Mouse (Mus musculus) lung, embryonic 16.5 days (tissue): ENCODE data around the gene Zc3h8. TPM values are rescaled to one million over a fixed set of nuclear protein-coding genes. Genes with fewer than 3 reads are reported as not detected.

Source experiments
- ATAC-seq: fragments of 200-750 bp; cut with Nextera tagmentation; 2 replicates; pipeline ENCODE4 v1.8.0; 2017; ENCODE audit warnings: low read depth, mild to moderate bottlenecking, moderate library complexity
- H3K27ac ChIP-seq: fragments of 300-500 bp; sonication (generic); 2 replicates; pipeline ENCODE4 v1.5.1; 2014; ENCODE audit warnings: mild to moderate bottlenecking, control low read depth, low read length
- H3K27me3 ChIP-seq: fragments of 300-500 bp; sonication (generic); 2 replicates; pipeline ENCODE4 v1.6.1; 2014; ENCODE audit warnings: low read depth, low read length, mixed read lengths; ENCODE audit not compliant: control insufficient read depth, insufficient read depth
- H3K36me3 ChIP-seq: fragments of 300-500 bp; sonication (generic); 2 replicates; pipeline ENCODE4 v1.6.1; 2014; ENCODE audit warnings: low read length; ENCODE audit not compliant: control insufficient read depth, insufficient read depth
- H3K4me1 ChIP-seq: fragments of 300-500 bp; sonication (generic); replicated peaks from 2 replicates; pipeline ENCODE4 v1.6.1; 2014; ENCODE audit warnings: low read length, mixed read lengths; ENCODE audit not compliant: control insufficient read depth, insufficient read depth
- H3K4me2 ChIP-seq: fragments of 300-500 bp; sonication (generic); 2 replicates; pipeline ENCODE4 v1.6.1; 2014; ENCODE audit warnings: low read depth, low read length, control low read depth
- H3K4me3 ChIP-seq: fragments of 300-500 bp; sonication (generic); 2 replicates; pipeline ENCODE4 v1.5.1; 2014; ENCODE audit warnings: mild to moderate bottlenecking, low read length, control low read depth
- H3K9ac ChIP-seq: fragments of 300-500 bp; sonication (generic); 2 replicates; pipeline ENCODE4 v1.6.1; 2014; ENCODE audit warnings: low read length, control low read depth
- H3K9me3 ChIP-seq: fragments of 300-500 bp; sonication (generic); 2 replicates; pipeline ENCODE4 v1.6.1; 2016; ENCODE audit warnings: low read length; ENCODE audit not compliant: control insufficient read depth
- WGBS: fragments of 180-500 bp; shearing (Covaris S2); extraction: QIAGEN DNeasy Blood & Tissue Kit; methylation state at CpG from one replicate; pipeline ENCODE4 v1.1.7; 2014; 5-methylcytosine and 5-hydroxymethylcytosine counted together
- polyA plus RNA-seq: library from polyadenylated mRNA; unstranded; fragments of >200 nt; fragmentation: Nextera tagmentation; extraction: Ambion mirVana; gene quantifications from 2 replicates; pipeline ENCODE4 v1.2.1, GENCODE M21; 2015

Zc3h8 gene
- polyA plus RNA-seq, 1 experiment from 2014 or later, result 6.4 TPM

- ATAC-seq, result no peak
- H3K4me1 ChIP-seq, result no peaks in the 10 kb centered on the region
- no peak overlapping the region for H3K9ac ChIP-seq
- H3K4me2 ChIP-seq, result no peak overlapping the region
- peaks cover 6% of the 10 kb centered on the region; the same call in 1 of the 2 replicates for H3K9me3 ChIP-seq
- H3K27me3 ChIP-seq, result no peaks in the 10 kb centered on the region
- 70% methylated on average over 3 of the region's 3 CpGs for WGBS
- H3K36me3 ChIP-seq, result no peaks in the 10 kb centered on the region
- no peak overlapping the region for H3K4me3 ChIP-seq
- no peak overlapping the region for H3K27ac ChIP-seq
Observed at GRCm38 (mm10) chr2:128903661-128904060, 40.2 kb downstream of the Zc3h8 start.

DNA sequence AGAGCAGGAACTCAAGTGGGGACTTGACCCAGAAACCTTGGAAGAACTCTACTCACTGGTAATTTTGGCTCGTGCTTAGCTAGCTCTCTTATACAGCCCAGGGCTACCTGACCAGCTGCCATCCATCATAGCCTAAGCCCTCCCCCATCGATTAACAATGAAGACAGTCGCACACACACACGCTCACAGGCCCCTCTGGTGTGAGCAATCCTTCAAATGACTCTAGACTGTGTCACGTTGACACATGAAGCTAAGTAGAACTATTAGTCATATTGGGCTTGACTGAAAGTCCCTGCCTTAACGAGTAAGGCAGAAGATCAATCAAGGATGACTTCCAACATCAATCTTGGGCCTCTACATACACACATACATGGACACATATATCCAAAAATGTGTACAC, 41.0 kb downstream of the Zc3h8 start:
- Histone ChIP-seq H3K27ac (no peak overlapping the region), H3K9ac (no peak overlapping the region), H3K36me3 (no peaks in the 10 kb centered on the region), H3K4me2 (no peak overlapping the region), H3K9me3 (peaks cover 6% of the 10 kb centered on the region; the same call in 1 of the 2 replicates), H3K27me3 (no peaks in the 10 kb centered on the region), H3K4me1 (no peaks in the 10 kb centered on the region), H3K4me3 (no peak overlapping the region)
- 65% methylated on average over 6 of the region's 6 CpGs for WGBS
- no peak for ATAC-seq

DNA sequence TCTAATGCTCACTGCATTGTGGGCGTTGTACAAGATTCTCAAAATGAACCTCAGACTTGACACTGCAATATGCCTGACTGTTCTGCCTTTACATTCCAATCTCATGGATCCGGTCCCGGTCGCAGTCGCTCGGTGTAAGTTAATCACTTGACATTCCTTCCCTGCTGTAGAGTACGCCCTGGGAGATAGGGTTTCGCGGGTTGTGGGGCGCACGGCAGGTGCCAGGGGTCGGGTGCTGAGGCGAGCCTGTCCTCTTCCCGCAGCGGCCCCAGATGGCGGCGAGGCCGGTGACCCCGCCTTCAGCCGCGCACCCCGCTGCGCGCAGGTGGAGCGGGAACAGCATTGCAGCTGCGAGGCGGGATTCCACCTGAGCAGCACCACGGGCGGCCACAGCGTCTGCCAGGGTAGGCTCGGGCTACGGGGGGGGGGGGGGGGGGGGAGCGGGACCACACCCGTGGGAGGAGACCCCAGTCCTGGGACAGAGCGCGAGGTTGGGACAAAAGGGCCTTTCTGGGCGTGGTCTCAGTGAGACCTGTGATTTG, 51.6 kb downstream of the Zc3h8 start:
- peak; percentile 78 for ATAC-seq
- Histone ChIP-seq H3K4me3 (peak overlapping the region; percentile 45), H3K4me1 (no peaks in the 10 kb centered on the region; the same call in 1 of the 2 replicates), H3K27ac (no peak overlapping the region), H3K9me3 (peaks cover 5% of the 10 kb centered on the region; the same call in 1 of the 2 replicates), H3K27me3 (no peaks in the 10 kb centered on the region), H3K36me3 (no peaks in the 10 kb centered on the region), H3K9ac (peak overlapping the region; percentile 53), H3K4me2 (peak overlapping the region; percentile 57)
- 3% methylated on average over 21 of the region's 37 CpGs for WGBS

DNA sequence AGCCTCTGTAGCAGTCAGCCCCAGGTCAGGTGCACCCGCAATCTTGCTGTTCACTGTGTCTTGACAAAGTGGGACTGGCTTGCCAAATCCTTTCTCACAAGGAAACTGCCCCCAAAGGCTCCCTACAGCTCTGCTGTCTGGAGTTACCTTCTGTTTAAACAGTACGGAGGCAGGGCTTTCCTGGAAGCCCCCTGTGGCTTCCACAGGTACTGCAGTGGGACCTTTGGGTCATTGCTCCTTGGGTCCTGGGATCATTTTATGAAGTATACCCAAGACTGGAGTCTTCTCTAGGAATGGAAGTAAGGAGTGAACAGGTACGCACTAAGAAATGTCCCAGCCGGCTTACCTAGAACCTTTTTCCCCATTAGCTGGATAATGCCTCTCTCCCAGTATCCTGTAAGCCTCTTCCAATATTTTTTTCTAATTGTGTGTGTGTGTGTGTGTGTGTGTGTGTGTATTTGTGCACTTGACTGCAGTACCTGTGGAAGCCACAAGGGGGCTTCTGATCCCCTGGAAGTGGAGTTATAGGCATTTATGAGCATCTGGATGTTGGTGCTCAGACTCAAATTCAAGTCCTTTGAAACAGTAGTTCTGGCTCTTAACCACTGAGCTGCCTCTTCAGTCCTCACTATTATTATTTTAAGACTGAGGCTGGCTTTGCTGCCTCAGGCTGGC, 53.1 kb downstream of the Zc3h8 start:
- ATAC-seq, result no peak
- Histone ChIP-seq H3K4me2 (no peak overlapping the region), H3K27me3 (no peaks in the 10 kb centered on the region), H3K27ac (no peak overlapping the region), H3K36me3 (no peaks in the 10 kb centered on the region), H3K9me3 (peaks cover 5% of the 10 kb centered on the region; the same call in 1 of the 2 replicates), H3K9ac (no peak overlapping the region), H3K4me3 (no peak overlapping the region), H3K4me1 (no peaks in the 10 kb centered on the region; the same call in 1 of the 2 replicates)
- 81% methylated on average over 4 of the region's 4 CpGs for WGBS

GRCm38 (mm10) chr2:128887866-128888550, 55.9 kb downstream of the Zc3h8 start:
- no peak overlapping the region for H3K27ac ChIP-seq
- H3K9ac ChIP-seq, result no peak overlapping the region
- H3K27me3 ChIP-seq, result no peaks in the 10 kb centered on the region
- WGBS, result 43% methylated on average over 6 of the region's 6 CpGs
- no peaks in the 10 kb centered on the region; the same call in 1 of the 2 replicates for H3K4me1 ChIP-seq
- ATAC-seq, result no peak
- H3K36me3 ChIP-seq, result no peaks in the 10 kb centered on the region
- H3K9me3 ChIP-seq, result peaks cover 5% of the 10 kb centered on the region; the same call in 1 of the 2 replicates
- no peak overlapping the region for H3K4me3 ChIP-seq
- no peak overlapping the region for H3K4me2 ChIP-seq

DNA sequence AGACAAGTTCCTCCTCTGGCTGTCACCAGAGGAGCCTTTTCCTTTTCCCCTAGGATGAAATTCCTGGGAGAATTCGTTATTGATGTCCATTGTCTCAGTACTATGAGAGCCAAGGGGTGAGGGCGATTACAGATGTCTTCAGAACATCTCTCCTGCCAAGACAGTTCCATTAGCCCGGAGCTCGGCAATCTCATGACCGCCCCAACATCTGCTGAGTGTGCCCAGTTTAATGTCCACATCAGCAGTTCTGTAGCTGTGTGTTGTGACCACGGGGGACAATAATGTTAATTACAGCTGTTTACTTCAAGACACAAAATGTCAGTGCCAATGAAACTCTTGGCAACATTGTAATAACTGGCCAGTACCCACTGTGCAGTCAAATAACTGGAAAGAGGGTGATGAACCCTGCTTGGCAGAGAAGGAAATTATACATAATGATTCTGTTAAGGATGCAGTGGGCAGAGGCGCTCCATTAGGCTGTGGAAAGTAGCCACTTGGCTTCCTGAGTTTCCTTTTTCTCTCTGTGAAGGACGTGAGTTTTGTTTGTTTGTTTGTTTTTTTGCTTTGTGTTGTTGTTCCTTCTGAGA, 58.6 kb downstream of the Zc3h8 start:
- no peaks in the 10 kb centered on the region for H3K36me3 ChIP-seq
- H3K27ac ChIP-seq, result no peak overlapping the region
- H3K9ac ChIP-seq, result no peak overlapping the region
- 72% methylated on average over 8 of the region's 8 CpGs for WGBS
- no peak overlapping the region for H3K4me3 ChIP-seq
- no peaks in the 10 kb centered on the region for H3K4me1 ChIP-seq
- H3K27me3 ChIP-seq, result no peaks in the 10 kb centered on the region
- no peak overlapping the region for H3K4me2 ChIP-seq
- no peak for ATAC-seq
- H3K9me3 ChIP-seq, result no peaks in the 10 kb centered on the region

DNA sequence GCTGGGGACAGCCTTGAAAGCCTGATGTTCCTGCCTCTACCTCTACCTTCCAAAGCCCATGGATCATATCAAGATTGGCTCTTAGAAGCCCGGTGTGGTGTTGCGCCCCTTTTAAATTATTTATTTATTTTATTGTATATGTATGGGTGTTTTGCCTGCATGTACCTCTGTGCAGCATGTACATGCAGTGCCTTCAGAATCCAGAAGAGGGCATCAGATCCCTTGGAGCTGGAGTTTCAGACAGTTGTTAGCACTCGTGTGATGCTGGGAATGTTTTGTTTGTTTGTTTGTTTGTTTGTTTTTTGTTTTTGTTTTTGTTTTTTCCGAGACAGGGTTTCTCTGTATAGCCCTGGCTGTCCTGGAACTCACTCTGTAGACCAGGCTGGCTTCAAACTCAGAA, 62.6 kb downstream of the Zc3h8 start:
- H3K27me3 ChIP-seq, result no peaks in the 10 kb centered on the region
- no peak overlapping the region for H3K4me3 ChIP-seq
- H3K27ac ChIP-seq, result no peak overlapping the region
- no peak overlapping the region for H3K4me2 ChIP-seq
- no peaks in the 10 kb centered on the region for H3K4me1 ChIP-seq
- 49% methylated on average over 4 of the region's 4 CpGs for WGBS
- H3K36me3 ChIP-seq, result no peaks in the 10 kb centered on the region
- no peaks in the 10 kb centered on the region for H3K9me3 ChIP-seq
- H3K9ac ChIP-seq, result no peak overlapping the region
- ATAC-seq, result no peak
